Comparison of ENCODE assay signal across 18 mouse cellular contexts in the genomic region with DNA sequence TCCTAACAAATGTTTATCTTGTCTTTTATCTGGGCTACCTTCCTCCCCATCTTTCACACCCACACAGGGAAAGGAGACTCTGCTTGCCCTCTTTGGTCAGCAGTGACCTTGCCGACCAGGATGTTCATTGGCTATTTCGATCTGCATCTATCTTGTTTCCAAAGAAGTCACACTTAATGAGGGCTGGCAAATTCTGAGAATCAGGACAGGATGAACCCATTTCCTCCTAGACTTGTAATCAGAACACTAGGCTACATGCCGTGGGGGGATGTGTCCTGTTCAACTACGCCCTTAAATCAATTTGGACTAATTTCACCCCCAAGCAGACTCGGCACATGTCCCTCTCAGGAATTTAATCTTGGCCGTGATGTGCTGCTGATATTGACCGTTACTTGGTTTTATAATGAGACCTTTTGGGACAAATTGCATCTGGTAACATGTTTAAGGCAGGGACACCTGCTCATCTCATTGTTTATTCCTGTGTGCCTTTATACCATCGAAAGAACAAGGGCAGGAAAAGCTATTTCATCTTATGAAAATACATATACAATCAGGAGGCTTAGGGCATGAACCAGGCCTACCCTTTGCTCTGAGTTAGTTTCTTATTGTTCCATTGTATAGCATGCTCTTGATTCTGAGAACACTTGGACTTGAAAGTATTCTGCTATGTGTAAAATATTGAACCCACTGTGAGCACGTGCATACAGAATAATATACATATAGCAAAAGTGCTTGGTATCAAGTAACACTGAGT. TPM values are rescaled to one million over a fixed set of nuclear protein-coding genes. Genes with fewer than 3 reads are reported as not detected.
"Had no signal": no experiment of that assay in that cellular context is flagged by ENCODE, and none has a peak within 500 bp of the region (broad histone marks: within the 10 kb centered on the region; RNA-seq: fewer than 3 reads in every experiment).

No protein-coding gene starts in this region.

- H3K4me1 ChIP-seq: hindbrain, embryonic 15.5 days; kidney, embryonic 15.5 days; liver, embryonic 12.5 days; midbrain, embryonic 13.5 days; neural tube, embryonic 12.5 days had no signal

- H3K4me3 ChIP-seq: hindbrain, embryonic 15.5 days; kidney, embryonic 15.5 days; limb, embryonic 13.5 days; liver, embryonic 12.5 days; midbrain, embryonic 13.5 days; myocyte; neural tube, embryonic 12.5 days had no signal

- H3K27me3 ChIP-seq: hindbrain, embryonic 15.5 days; kidney, embryonic 15.5 days; limb, embryonic 13.5 days; liver, embryonic 12.5 days; midbrain, embryonic 13.5 days; neural tube, embryonic 12.5 days had no signal

- H3K4me2 ChIP-seq: hindbrain, embryonic 15.5 days; kidney, embryonic 15.5 days; limb, embryonic 13.5 days; liver, embryonic 12.5 days; midbrain, embryonic 13.5 days; neural tube, embryonic 12.5 days had no signal

- H3K9me3 ChIP-seq: hindbrain, embryonic 15.5 days; kidney, embryonic 15.5 days; limb, embryonic 13.5 days; liver, embryonic 12.5 days; midbrain, embryonic 13.5 days; neural tube, embryonic 12.5 days had no signal

- H3K9ac ChIP-seq: hindbrain, embryonic 15.5 days; kidney, embryonic 15.5 days; limb, embryonic 13.5 days; liver, embryonic 12.5 days; midbrain, embryonic 13.5 days; neural tube, embryonic 12.5 days had no signal

- H3K27ac ChIP-seq: hindbrain, embryonic 15.5 days; kidney, embryonic 15.5 days; limb, embryonic 13.5 days; liver, embryonic 12.5 days; midbrain, embryonic 13.5 days; neural tube, embryonic 12.5 days had no signal

- ATAC-seq: intestine, embryonic 16.5 days; liver, embryonic 12.5 days; midbrain, embryonic 13.5 days had no signal

- H3K36me3 ChIP-seq: hindbrain, embryonic 15.5 days; kidney, embryonic 15.5 days; limb, embryonic 13.5 days; liver, embryonic 12.5 days; midbrain, embryonic 13.5 days; neural tube, embryonic 12.5 days had no signal

- DNase-seq: kidney, postnatal 36 days; layer of hippocampus, adult 9-11 months; layer of hippocampus, postnatal 36 days; left cerebral cortex, postnatal 4 days; right cerebral cortex, postnatal 4 days; spleen, adult 18-20 months; thymus, adult 18-20 months; thymus, postnatal 25 days had no signal

RNA-seq across cellular contexts. Expression of a gene that starts 25.3 kb away (rescaled TPM):
- total RNA-seq: megakaryocyte-erythroid progenitor cell, adult 5-6 weeks; neutrophil, adult 5-6 weeks had no signal
